Mouse (Mus musculus) adipocyte (in vitro differentiated cells): ENCODE measurements around the gene Pccb.

ENCODE experiments used
- DNase-seq: peaks from one replicate; pipeline ENCODE4 v3.0.0-alpha.2; 2016; ENCODE audit warnings: low spot score

The Pccb gene

DNA sequence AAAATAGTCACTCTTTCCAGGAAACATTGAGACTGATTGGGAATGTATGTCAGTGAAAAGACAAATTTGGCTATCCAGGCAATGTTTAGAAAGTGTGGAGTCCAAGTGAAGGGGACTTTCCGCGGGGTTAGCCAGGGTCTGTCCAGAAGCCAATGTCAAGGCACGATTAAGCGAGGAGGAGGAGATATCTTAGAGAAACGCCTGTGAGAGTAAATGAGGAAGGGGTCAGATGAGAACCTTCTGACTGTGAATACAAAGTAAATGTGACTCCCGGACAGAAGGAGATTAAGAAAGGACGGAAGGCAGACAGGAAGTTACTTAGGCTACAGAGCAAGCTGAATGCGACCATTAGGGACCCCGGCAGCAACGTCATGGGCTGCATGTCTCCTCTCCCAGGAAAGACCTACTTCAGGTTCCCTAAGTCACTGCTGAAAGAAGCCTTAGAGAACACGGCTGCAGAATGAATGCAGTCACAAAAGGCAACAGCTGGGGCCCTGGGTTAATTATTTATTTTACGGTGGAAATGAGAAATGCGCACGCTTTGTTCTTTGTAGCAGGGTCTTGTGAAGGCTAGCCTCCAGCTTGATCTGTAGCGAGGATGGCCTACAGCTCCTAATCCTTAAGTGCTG lies 11.1 kb upstream of the Pccb start:
- DNase-seq = no peak

DNA sequence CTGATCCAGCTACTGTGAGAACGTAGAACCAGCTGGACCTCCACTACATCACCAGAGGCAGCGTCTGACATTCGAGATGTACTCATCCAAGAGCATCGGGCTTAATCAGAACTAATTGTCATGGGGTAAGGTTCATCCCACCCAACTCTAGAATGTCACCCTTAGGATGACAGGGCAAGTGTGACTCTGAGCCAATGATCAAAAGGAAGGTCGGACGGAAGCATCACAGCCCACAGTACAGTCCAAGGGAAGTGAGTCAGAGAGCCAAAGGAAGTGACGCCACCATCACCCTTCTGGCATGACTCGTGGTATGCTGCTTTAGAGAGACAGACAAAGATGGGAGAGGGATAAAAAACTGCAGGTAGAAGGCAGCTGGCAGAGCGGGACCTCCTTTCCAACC lies 7.6 kb upstream of the Pccb start:
- DNase-seq = no peak

DNA sequence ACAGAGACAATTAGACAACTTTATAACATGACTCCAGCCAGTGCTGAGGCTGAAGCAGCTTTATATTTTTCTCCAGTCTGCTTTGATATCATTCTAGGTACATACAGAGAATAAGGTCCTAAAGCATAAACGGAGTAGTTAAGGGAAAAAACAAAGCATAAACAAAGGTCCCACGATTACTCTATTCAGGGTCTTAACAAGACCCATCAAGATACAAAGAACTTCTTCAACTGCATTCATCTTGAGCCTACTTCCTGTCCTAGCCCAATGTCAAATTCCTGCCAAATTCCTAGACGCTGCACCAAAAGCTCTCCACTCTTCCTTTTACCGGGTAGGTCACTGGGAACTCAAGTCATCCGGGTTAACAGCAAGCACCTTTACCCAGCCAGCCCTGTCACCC lies 6.8 kb upstream of the Pccb start:
- no peak for DNase-seq

DNA sequence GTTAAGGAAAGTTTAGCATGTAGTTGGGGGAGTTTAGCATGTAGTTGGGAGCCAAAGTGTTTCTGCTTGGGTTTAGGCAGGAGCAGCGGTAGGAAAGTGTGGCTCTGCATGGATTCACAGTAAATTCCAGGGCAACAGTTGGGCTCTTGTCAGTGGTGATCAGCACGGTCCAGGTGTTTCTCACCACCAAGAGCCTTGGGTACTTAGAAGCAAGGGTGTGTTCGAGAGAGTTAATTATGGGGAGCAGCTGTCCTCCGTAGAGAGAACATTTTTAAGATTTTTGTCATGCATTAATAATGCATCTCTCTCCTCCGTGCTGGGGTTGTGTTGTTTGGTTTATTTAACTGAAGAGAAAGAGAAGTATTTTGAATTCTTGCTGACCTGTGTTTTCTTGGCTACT lies 3.9 kb upstream of the Pccb start:
- no peak for DNase-seq

DNA sequence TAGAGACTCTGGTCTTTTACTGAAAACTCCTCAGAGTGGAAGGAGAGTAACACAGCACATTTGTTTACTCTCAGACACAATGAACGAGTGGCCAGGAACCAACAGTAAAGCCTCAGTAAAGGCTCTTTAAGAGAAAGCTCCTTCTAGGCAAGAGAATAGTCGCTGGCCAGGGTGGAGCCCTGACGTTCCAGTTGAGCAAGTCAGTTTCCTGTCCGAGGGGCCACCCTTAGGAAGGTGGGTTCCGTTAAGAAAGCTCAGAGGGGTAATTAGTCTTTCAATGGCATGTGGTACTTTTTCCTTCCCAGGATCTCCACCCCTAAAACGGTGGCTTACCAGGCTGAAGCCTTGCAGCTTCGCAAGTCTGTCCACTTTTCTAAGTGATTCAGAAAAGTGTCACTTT lies 2.7 kb upstream of the Pccb start:
- DNase-seq = no peak

DNA sequence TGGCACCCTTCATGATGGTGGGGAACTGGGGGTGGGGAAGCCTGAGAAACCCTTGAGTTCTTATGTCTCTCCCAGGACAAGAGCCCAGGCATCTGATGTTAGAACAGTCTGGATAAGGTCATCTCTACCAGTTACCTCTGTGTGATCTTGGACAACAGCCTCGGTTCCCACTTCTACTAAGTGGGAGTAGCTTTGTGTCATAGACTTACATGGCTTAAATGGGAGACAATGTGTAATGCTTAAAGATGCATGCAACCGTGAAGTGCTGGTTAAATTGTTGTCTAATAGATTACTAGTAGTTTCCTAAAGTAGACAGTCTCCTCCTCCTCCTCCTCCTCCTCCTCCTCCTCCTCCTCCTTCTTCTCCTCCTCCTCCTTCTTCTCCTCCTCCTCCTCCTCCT lies 2.2 kb upstream of the Pccb start:
- no peak for DNase-seq

DNA sequence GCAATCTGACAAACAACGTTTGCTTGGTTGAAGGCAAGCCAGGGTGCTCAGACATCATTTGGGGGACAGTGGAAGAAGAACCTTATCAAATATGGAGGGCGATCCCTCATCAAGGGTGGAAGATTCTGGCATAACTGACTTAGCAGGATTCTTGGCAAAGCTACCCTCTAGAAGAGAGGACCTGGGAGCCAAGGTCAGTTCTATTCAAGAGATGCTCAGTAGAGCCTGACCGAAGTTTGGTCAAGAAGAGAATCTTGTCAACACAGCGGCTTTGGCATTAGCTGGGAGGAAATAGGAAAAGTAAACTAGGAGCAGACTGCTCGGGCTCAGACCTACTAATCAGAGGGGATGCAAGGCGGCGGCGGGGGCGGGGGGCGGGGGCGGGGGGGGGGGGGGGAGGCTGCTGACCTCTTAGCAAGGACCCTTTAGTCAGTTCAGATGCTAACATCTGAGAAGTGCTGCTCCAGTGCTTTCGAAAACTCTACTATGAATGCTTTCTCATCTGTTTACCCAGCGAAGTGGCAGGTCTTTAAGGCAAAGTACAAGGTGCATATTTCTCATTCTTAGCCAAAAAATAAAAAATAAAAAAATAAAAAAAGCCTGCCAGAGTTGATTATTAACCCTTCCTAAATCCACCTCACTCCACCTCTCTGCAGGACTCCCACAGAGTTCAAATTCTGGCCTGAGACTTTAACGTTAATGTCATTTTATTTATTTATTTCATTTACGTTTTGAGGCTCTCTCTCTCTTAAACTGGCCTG lies 1.3 kb upstream of the Pccb start:
- no peak for DNase-seq

DNA sequence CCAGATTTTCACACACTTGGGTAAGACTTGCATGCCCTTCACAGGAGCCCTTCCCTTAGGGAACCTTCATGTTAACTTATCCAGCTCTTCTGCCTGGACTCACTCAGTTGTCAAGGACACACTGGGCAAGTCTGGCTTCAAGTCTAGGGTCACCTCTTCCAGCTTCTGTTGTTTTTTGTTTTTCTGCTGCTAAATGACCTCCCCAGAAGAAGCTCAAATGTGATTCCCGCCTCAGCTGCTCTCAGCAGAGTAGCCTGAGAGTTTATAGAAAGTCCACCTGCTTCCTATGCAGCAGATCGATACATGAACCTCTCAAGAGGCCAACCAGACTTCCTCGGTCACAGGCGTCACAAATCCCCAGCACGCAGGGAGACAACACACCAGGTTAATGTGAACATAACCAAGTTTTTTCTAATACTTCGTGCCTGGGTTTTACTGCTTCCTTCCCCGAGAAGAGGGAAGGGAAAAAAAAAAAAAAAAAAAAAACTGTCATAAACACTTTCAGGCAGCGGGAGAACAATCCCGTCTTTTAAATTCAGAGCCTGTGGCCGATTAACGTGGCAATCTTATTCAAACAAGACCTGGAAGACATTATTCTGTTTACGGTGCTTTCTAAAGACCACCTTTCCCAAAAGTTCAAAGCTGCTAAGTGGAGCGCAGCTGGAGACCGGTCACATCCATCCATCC lies 794 bp downstream of the Pccb start:
- peak; percentile 41 for DNase-seq

DNA sequence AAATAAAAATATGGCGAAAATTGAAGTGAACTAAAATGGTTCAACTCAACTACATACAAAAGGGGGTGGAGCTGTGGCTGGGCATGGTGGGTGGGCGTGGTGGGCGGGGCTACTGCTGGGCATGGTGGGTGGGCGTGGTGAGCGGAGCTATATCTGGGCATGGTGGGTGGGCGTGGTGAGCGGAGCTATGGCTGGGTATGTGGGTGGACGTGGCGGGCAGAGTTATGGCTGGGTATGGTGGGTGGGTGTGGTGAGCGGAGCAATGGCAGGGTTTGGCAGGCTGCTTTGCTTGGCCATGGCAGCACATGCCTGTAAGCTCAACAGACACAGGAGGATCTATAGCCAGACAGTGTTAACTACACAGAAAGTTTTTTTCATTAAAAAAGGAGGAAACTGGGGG lies 15.9 kb downstream of the Pccb start:
- DNase-seq = no peak

DNA sequence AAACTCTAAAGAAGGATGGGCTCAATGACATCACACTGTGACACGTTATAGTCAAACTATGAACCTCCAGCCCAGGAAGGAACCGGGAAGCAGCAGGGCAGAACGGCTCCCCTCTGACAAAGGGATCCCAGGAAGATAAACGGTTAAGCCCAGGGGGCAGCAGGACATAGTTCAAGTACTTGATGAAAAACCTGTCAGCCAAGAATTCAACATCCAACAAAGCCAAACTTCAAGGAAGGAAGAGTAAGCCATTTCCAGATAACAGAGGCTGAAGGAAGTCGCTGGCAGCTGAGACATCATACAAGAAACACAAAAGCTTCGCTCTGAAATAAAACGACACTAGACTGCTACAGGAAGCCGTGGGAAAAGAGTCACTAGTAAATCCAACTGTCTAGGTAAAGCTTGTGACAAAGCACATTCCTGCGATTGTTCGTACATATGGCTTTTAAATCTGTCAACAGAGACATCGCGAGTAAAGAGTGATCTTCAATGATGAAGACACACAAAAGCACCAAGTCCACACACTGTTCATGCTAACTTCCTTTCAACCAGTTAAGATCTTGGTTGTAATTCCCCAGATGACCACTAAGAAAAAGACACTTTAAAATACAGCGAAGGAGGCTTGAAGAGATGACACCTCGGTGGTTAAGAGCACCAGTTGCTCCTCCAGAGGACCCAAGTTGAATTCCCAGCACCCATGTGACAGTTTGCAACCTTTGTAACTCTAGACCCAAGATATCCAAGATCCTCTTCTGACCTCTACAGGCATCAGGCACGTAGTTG lies 16.8 kb downstream of the Pccb start:
- DNase-seq = no peak

DNA sequence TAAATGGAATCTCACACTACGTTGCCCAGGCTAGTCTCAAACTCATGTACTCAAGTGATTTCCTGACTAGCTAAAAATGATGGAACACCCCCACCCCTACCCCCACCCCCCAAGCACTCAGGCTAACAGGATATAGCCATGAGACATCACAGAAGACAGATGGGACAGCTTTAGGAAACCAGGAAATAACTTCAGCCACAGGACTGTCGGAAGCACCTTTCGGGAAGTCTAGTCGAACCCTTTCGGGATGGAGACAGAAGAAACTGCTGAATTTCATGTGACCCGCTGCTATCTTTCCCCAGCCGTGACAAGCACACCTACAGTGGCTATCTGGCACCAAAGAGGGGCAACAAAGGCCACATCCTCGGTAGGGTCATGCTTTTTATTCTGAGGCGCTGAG lies 19.4 kb downstream of the Pccb start:
- DNase-seq = no peak

DNA sequence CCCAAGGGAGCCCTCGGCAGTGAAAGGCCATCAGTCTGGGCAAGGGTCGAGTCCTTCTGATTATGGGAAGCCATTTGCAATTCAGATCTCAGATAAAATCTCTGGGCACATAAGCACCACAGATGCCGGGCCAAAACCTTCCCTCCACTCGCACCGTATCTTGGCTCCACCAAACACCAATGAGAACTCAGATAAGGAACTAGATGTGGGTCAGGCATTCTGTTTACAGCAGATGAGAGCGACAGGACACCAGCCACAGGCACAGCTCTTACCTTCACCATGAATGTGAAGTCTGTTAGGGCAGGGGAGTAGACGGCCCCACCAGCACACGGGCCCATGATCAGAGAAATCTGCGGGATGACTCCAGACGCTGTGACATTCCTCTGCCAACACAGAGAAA lies 22.3 kb downstream of the Pccb start:
- no peak for DNase-seq

DNA sequence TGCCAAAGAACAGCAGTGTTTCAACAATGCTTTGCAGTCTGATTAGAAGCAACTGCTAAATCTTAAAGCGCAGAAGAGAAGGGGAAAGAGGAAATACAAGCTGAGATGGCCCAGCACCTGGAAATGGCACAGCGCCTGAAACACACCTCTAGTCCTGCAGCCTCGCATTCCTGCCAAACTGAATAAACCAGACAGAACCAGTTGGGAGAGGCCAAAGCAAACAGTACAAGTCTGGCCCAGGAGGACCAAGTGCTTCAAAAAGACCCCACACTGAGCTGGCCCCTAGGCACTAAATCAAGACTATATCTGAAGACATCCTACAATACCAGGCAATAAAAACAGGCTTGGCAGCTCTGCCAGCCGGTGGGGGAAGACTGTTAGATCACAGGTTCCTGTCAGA lies 28.8 kb downstream of the Pccb start:
- no peak for DNase-seq

DNA sequence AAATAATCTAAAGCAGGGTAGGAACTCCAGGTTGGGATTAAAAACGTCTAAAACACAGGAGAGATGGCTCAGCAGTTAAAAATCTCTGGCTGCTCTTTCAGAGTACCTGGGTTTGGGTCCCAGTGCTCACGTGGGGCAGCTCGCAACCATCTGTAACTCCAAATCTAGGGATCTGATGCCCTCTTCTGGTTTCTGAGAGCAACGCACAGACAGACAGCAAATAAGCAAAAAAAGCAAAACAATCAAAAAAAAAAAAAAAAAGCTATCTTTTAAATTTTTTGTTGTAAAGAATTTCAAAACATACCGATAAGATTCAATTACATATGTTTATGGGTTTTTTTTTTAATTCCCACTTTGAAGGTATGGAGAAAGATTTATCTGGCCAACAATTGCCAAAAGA lies 31.4 kb downstream of the Pccb start:
- no peak for DNase-seq

DNA sequence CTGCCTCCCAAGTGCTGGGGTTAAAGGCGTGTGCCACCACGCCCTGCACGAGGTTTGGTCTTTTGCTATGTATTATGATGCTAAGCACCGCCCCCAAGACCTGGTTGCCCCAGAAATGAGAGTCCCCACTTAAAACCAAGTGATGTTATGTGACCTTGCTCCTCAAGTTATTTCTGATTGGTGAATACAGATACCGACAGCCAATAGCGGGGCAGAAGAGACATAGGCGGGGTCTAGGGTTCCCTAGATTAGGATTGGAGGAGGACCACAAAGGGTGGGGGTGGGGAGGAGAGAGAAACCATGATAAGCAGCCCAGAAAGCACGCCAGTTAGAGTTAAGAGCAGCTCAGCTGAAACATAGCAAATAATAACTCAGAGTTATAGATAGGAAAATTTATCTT lies 31.9 kb downstream of the Pccb start:
- DNase-seq = no peak

DNA sequence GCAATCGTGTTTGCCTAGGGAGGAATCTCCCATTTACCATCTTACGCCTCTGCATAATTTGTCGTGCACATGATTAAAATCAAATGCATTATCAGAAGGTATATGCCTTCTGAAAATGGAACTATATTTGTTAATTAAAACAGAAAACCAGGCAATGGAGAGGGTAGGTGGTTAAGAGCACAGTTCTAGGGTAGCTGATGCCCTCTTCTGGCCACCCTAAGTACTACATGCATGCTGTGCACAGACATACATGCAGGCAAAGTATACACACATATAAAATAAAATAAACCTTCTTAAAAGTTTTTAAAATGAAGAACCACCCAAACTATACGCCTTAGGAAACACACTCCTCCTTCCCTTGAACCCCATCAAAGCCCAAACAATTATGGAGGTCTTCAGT lies 32.6 kb downstream of the Pccb start:
- no peak for DNase-seq

DNA sequence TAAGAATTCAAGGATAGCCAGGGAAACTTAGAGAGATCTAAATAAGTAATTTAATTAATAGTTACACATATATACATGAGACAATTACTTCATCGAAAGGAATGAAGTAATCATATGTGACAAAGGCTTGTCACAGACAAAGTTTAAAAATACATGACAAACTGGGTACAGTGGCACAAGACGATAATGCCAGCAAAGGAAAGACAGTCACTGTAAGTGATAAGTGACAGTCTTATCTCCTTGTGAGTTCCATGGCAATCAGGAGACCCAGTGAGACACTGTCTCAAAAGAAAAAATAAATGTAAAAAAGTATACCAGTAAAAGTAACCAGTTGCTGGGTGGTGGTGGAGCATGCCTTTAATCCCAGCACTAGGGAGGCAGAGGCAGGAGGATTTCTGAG lies 37.6 kb downstream of the Pccb start:
- DNase-seq = no peak

DNA sequence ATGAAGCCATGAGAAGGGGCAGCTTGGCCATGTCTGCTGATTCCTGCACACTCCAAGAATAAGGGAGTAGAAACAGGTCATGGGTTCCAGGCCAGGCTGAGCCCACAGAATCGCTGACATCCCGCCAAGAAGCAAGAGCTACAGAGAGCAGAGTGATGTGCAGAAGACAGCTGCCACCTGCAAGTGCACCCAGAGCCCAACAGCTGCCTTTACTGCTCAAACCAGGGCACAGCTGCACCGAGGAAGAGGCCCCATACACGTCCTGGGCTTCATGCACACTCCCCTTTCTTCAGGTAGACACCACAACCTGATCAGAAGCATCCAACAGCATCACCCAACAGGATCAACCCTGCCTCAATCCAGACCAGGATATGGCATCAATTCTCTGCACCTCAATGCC lies 40.8 kb downstream of the Pccb start:
- no peak for DNase-seq

DNA sequence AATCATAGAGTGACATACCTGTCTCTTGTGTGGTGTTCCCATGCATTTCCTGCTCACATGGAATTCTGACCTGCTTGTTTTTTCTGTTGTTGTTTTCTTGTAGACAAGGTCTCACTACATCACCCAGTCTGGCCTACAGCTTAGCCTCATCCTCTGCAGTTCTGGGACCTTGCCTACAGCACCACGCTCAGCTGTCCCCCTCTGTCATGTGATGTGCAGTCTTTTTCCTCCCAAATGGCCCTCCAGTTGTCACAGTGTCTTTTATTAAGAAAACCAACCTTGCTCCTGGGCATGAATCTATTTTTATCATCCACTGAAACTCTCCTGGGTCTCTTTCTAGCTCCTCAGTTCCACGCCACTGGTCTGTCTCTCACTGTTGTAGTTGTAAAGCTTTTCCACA lies 42.5 kb downstream of the Pccb start:
- DNase-seq = no peak

DNA sequence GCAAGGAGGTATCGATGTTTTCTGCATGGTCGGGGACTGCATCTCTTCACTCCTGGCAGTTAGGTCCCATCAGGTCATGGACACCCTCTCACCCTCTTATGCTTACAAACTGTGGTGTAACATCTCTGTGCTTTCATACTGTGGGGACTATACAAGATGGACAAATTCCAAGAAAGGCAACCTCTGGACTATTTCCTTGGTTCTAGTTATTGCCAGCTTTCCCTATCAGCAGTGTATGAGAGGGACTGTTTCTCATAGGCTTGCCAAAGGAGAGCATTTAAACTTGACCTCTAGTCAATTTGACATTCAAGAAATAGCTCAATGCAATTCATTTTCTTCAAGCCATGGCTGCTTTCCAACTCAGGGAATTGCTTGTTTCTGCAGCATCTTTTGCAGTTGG lies 43.4 kb downstream of the Pccb start:
- DNase-seq = peak; percentile 15

DNA sequence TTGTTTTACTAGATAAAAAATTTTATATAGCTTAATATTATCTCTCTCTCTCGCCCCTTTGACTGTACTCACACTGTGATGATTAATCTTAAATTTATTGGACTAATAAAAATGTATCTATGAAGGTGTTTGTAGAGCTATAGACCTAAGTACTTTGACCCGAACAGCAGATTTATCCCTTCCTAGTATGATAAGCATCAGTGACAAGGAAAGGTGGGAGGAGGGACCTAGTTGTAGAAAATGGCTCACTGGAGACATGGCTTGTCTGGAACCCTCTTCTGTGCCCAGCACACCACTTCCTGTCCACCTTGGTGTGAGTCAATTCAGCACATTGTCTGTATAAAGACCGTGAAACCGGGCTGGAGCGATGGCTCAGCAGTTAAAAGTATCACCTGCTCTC lies 44.1 kb downstream of the Pccb start:
- no peak for DNase-seq

DNA sequence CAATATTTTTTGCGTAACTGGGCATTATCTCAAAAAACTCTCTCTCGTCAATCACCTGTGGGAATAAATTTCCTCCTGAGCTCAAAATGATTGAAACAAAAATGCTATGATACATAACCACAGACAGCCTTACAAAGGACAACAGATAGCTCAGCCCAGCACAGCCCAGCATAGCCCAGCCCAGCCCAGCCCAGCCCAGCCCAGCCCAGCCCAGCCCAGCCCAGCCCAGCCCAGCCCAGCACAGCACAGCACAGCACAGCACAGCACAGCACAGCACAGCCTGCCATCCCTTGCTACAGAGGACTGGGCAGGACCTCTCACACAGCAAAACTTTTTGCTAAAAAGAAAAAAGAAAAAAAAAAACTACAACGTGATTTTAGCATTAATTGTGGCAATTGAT lies 46.8 kb downstream of the Pccb start:
- DNase-seq = no peak

DNA sequence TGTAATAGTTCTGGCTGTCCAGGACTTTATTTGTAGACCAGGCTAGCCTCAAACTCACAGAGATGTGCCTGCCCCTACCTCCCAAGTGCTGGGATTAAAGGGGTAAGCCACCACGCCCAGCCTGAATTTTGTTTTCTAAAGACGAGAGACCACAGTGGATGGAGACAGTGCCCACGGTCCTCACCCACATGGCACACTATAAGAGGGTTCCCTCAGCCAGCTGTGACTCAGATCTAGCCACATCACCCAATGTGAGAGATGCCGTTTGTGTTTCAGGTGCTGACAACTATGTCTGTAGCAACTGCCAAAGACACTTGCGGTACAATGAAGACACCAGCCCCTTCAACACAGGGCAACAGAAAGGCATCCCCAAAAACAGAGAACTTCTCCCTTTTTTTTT lies 47.7 kb downstream of the Pccb start:
- DNase-seq = no peak
